9 mouse cellular contexts compared by ENCODE assay signal in the genomic region with DNA sequence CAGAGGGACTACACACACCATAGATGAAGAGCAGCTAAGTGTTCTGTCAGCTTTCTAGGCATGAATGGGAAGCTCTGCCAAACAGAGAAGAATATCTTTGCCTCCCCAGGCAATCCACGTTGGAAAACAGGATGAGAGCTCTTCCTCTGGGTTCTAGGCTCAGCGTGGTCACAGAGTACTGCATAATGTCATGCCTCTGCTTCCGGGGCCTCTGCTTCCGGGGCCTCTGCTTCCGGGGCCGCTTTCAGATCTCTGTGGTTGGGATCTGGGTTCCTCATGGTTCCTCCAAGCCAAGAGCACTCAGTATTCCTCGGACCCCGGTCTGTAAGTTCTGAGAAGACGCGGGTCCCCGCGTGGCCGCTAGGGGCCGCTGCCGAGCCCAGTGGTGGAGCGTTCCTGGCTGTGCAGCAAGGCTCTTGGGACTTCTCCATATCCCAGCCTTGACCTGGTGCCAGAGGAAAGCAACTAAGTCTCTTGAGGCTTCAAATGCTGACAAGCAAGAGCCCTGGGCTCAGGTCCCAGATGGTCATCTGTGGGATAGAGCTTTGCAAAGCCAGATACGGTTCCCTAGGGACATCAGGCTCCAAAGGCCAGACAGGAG. TPM values are rescaled to one million over a fixed set of nuclear protein-coding genes. Genes with fewer than 3 reads are reported as not detected.
DNase-seq lines count a peak whose midpoint lies in the region; ATAC-seq lines count a peak whose summit lies in the region.
"Had no signal": no experiment of that assay in that cellular context is flagged by ENCODE, and none has a peak within 500 bp of the region (broad histone marks: within the 10 kb centered on the region; RNA-seq: fewer than 3 reads in every experiment).

No protein-coding gene starts in this region.

- WGBS in forebrain, embryonic 15.5 days, result 25% methylated on average over 17 of the region's 17 CpGs
- 31% methylated on average over 17 of the region's 17 CpGs for WGBS in hindbrain, embryonic 11.5 days

- H3K9ac ChIP-seq in forebrain, embryonic 15.5 days (replicated peaks), result no peak overlapping the region
- no peak overlapping the region for H3K9ac ChIP-seq in hindbrain, embryonic 11.5 days (ENCODE audit: low read depth, low read length)
- H3K9ac ChIP-seq: limb, embryonic 12.5 days had no signal

- no peaks in the 10 kb centered on the region for H3K9me3 ChIP-seq in forebrain, embryonic 15.5 days
- H3K9me3 ChIP-seq in hindbrain, embryonic 11.5 days (ENCODE audit: control insufficient read depth, low read length), result no peaks in the 10 kb centered on the region
- H3K9me3 ChIP-seq: limb, embryonic 12.5 days had no signal

- peak; percentile 30 for DNase-seq in MEL-GATA-1-ER (ENCODE audit: extremely low read depth, low read depth)
- peak; percentile 82 for DNase-seq in hindbrain, embryonic 11.5 days (ENCODE audit: low spot score)
- DNase-seq in layer of hippocampus, postnatal 10 days (ENCODE audit: low spot score in 2 of 2), result peak; percentile 86 to 87
- DNase-seq in lung, postnatal 36 days, result peak; percentile 88
- peak; percentile 77 for DNase-seq in retina, postnatal 1 day
- peak; percentile 87 for DNase-seq in thymus, postnatal 4 days

- 0 out of 2 replicates have a peak overlapping the region, but pooled peaks have one; percentile 36 for H3K27ac ChIP-seq in forebrain, embryonic 15.5 days (replicated peaks)
- no peak overlapping the region for H3K27ac ChIP-seq in hindbrain, embryonic 11.5 days (ENCODE audit: low read depth, low read length)
- H3K27ac ChIP-seq: limb, embryonic 12.5 days had no signal

- H3K4me3 ChIP-seq in forebrain, embryonic 15.5 days, result no peak overlapping the region
- no peak overlapping the region for H3K4me3 ChIP-seq in hindbrain, embryonic 11.5 days (ENCODE audit: low read depth, low read length)
- H3K4me3 ChIP-seq: limb, embryonic 12.5 days had no signal

- no peak overlapping the region for H3K4me2 ChIP-seq in forebrain, embryonic 15.5 days (replicated peaks)
- no peak overlapping the region for H3K4me2 ChIP-seq in hindbrain, embryonic 11.5 days (replicated peaks; ENCODE audit: low read depth, low read length)
- H3K4me2 ChIP-seq: limb, embryonic 12.5 days had no signal

- 0 out of 2 replicates have a peak, but pooled peaks have one; percentile 28 for ATAC-seq in cerebellum, adult (ENCODE audit: insufficient number of reproducible peaks, low FRiP score, low TSS enrichment)
- peak; percentile 71 for ATAC-seq in forebrain, embryonic 15.5 days (replicated peaks)
- ATAC-seq in hindbrain, embryonic 11.5 days (ENCODE audit: low FRiP score), result peak; percentile 45; the same call in 1 of the 2 replicates

- H3K27me3 ChIP-seq in forebrain, embryonic 15.5 days, result no peaks in the 10 kb centered on the region
- no peaks in the 10 kb centered on the region for H3K27me3 ChIP-seq in hindbrain, embryonic 11.5 days (ENCODE audit: control insufficient read depth, insufficient read depth, low read length)
- H3K27me3 ChIP-seq: limb, embryonic 12.5 days had no signal

- peaks cover 13% of the 10 kb centered on the region for H3K4me1 ChIP-seq in forebrain, embryonic 15.5 days
- H3K4me1 ChIP-seq in hindbrain, embryonic 11.5 days (replicated peaks; ENCODE audit: control insufficient read depth, insufficient read depth, low read length), result no peaks in the 10 kb centered on the region; the same call in none of the 2 replicates

- no peaks in the 10 kb centered on the region for H3K36me3 ChIP-seq in forebrain, embryonic 15.5 days
- H3K36me3 ChIP-seq in hindbrain, embryonic 11.5 days (ENCODE audit: control insufficient read depth, insufficient read depth, low read length), result no peaks in the 10 kb centered on the region
- H3K36me3 ChIP-seq: limb, embryonic 12.5 days had no signal

RNA-seq across cellular contexts. Expression of a gene that starts 26.8 kb away (rescaled TPM):
- 1.4 and 3.1 TPM in 2 replicates for polyA plus RNA-seq in forebrain, embryonic 15.5 days (2015; fragmentation: Nextera tagmentation; extraction: Ambion mirVana)
- polyA plus RNA-seq in hindbrain, embryonic 11.5 days (2014; fragmentation: Nextera tagmentation; extraction: Ambion mirVana), result 4.6 and 5.9 TPM in 2 replicates
- 10 to 100 TPM; 16.0 TPM for total RNA-seq in layer of hippocampus, postnatal 10 days (2021)

Comparison
In these comparisons a context has a peak if more than half of its experiments do, and no peak if none do; other contexts are left out.
1. DNase-seq: peak in every context shown above with its lines; median percentile 88 in lung, postnatal 36 days; 87 in thymus, postnatal 4 days; 86 in layer of hippocampus, postnatal 10 days; 82 in hindbrain, embryonic 11.5 days; 77 in retina, postnatal 1 day; 30 in MEL-GATA-1-ER.